Mouse (Mus musculus): ENCODE measurements at regions not wholly inside any gene's neighbourhood (a gene's known extent, or its start where the extent isn't known, plus 50 kb on each side); places are given as distances from the start of the nearest gene placed in this dataset.

- no peak for DNase-seq
- no peaks in the 10 kb centered on the region for H3K9me3 ChIP-seq (ENCODE audit: low read length)
Measured at GRCm38 (mm10) chr11:18437834-18438611, 484.3 kb upstream of the Etaa1 start.

GRCm38 (mm10) chr11:18421076-18421475, 467.4 kb upstream of the Etaa1 start:
- WGBS (ENCODE audit: insufficient replicate concordance), result 80% methylated on average over 3 of the region's 3 CpGs
- H3K27ac ChIP-seq (ENCODE audit: low read depth), result no peak overlapping the region
- no peak for DNase-seq
- no peaks in the 10 kb centered on the region for H3K9me3 ChIP-seq (ENCODE audit: low read length)
- H3K27me3 ChIP-seq (ENCODE audit: insufficient read depth, low read length), result no peaks in the 10 kb centered on the region
- H3K4me3 ChIP-seq (ENCODE audit: low read depth, low read length), result no peak overlapping the region
- no peaks in the 10 kb centered on the region for H3K4me1 ChIP-seq (ENCODE audit: insufficient read depth)
- no peak for ATAC-seq
- H3K4me2 ChIP-seq (ENCODE audit: low read depth, low read length), result no peak overlapping the region
- no peak overlapping the region for H3K9ac ChIP-seq (replicated peaks)
- TF ChIP-seq CTCF (IDR thresholded peaks at IDR 0.05; ENCODE audit: low read depth) (no peak), EP300 (IDR thresholded peaks at IDR 0.05; ENCODE audit: low read depth) (no peak)
- no peaks in the 10 kb centered on the region for H3K36me3 ChIP-seq (replicated peaks; ENCODE audit: insufficient read depth, low read length)

More at GRCm38 (mm10) chr11:18437834-18438611, 484.3 kb upstream of the Etaa1 start:
- no peak overlapping the region for H3K27ac ChIP-seq (ENCODE audit: low read depth)
- no peak overlapping the region for H3K4me3 ChIP-seq (ENCODE audit: low read depth, low read length)
- TF ChIP-seq EP300 (IDR thresholded peaks at IDR 0.05; ENCODE audit: low read depth) (no peak), CTCF (IDR thresholded peaks at IDR 0.05; ENCODE audit: low read depth) (no peak)
- H3K9ac ChIP-seq (replicated peaks), result no peak overlapping the region
- H3K4me1 ChIP-seq (ENCODE audit: insufficient read depth), result no peaks in the 10 kb centered on the region
- H3K4me2 ChIP-seq (ENCODE audit: low read depth, low read length), result no peak overlapping the region
- ATAC-seq, result no peak
- WGBS (ENCODE audit: insufficient replicate concordance), result 64% methylated on average over 6 of the region's 6 CpGs
- no peaks in the 10 kb centered on the region for H3K36me3 ChIP-seq (replicated peaks; ENCODE audit: insufficient read depth, low read length)
- no peaks in the 10 kb centered on the region for H3K27me3 ChIP-seq (ENCODE audit: insufficient read depth, low read length)

- Histone ChIP-seq H3K27ac (ENCODE audit: low read depth) (no peak overlapping the region), H3K4me3 (ENCODE audit: low read depth, low read length) (no peak overlapping the region), H3K27me3 (ENCODE audit: insufficient read depth, low read length) (no peaks in the 10 kb centered on the region), H3K9ac (replicated peaks) (no peak overlapping the region), H3K4me2 (ENCODE audit: low read depth, low read length) (no peak overlapping the region), H3K36me3 (replicated peaks; ENCODE audit: insufficient read depth, low read length) (no peaks in the 10 kb centered on the region), H3K4me1 (ENCODE audit: insufficient read depth) (no peaks in the 10 kb centered on the region), H3K9me3 (ENCODE audit: low read length) (no peaks in the 10 kb centered on the region)
- ATAC-seq, result no peak
- DNase-seq, result no peak
- no peak for TF ChIP-seq EP300 (IDR thresholded peaks at IDR 0.05; ENCODE audit: low read depth)
- TF ChIP-seq CTCF (IDR thresholded peaks at IDR 0.05; ENCODE audit: low read depth), result no peak
- 58% methylated on average over 1 of the region's 1 CpGs for WGBS (ENCODE audit: insufficient replicate concordance)
Measured at GRCm38 (mm10) chr11:18413769-18414168, 460.1 kb upstream of the Etaa1 start.

GRCm38 (mm10) chr11:18408071-18408752, 454.5 kb upstream of the Etaa1 start:
- Histone ChIP-seq H3K27me3 (ENCODE audit: insufficient read depth, low read length) (no peaks in the 10 kb centered on the region), H3K4me2 (ENCODE audit: low read depth, low read length) (no peak overlapping the region), H3K9ac (replicated peaks) (no peak overlapping the region), H3K27ac (ENCODE audit: low read depth) (no peak overlapping the region), H3K4me3 (ENCODE audit: low read depth, low read length) (no peak overlapping the region), H3K36me3 (replicated peaks; ENCODE audit: insufficient read depth, low read length) (no peaks in the 10 kb centered on the region), H3K4me1 (ENCODE audit: insufficient read depth) (no peaks in the 10 kb centered on the region), H3K9me3 (ENCODE audit: low read length) (no peaks in the 10 kb centered on the region)
- TF ChIP-seq CTCF (IDR thresholded peaks at IDR 0.05; ENCODE audit: low read depth) (no peak), EP300 (IDR thresholded peaks at IDR 0.05; ENCODE audit: low read depth) (no peak)
- ATAC-seq, result no peak
- DNase-seq, result no peak
- 68% methylated on average over 8 of the region's 8 CpGs for WGBS (ENCODE audit: insufficient replicate concordance)

- TF ChIP-seq CTCF (IDR thresholded peaks at IDR 0.05; ENCODE audit: low read depth), result no peak
- no peak for TF ChIP-seq EP300 (IDR thresholded peaks at IDR 0.05; ENCODE audit: low read depth)
Measured at GRCm38 (mm10) chr11:18399561-18399960, 445.9 kb upstream of the Etaa1 start.

GRCm38 (mm10) chr11:18396397-18396796, 442.7 kb upstream of the Etaa1 start:
- TF ChIP-seq EP300 (IDR thresholded peaks at IDR 0.05; ENCODE audit: low read depth) (no peak), CTCF (IDR thresholded peaks at IDR 0.05; ENCODE audit: low read depth) (no peak)

More at GRCm38 (mm10) chr11:18399561-18399960, 445.9 kb upstream of the Etaa1 start:
- Histone ChIP-seq H3K27me3 (ENCODE audit: insufficient read depth, low read length) (no peaks in the 10 kb centered on the region), H3K27ac (ENCODE audit: low read depth) (no peak overlapping the region), H3K4me3 (ENCODE audit: low read depth, low read length) (no peak overlapping the region), H3K4me1 (ENCODE audit: insufficient read depth) (no peaks in the 10 kb centered on the region), H3K9me3 (ENCODE audit: low read length) (no peaks in the 10 kb centered on the region), H3K36me3 (replicated peaks; ENCODE audit: insufficient read depth, low read length) (no peaks in the 10 kb centered on the region), H3K9ac (replicated peaks) (no peak overlapping the region), H3K4me2 (ENCODE audit: low read depth, low read length) (no peak overlapping the region)
- 61% methylated on average over 4 of the region's 4 CpGs for WGBS (ENCODE audit: insufficient replicate concordance)
- ATAC-seq (no peak), DNase-seq (no peak)

More at GRCm38 (mm10) chr11:18396397-18396796, 442.7 kb upstream of the Etaa1 start:
- H3K27ac ChIP-seq (ENCODE audit: low read depth), result no peak overlapping the region
- no peaks in the 10 kb centered on the region for H3K27me3 ChIP-seq (ENCODE audit: insufficient read depth, low read length)
- no peak overlapping the region for H3K9ac ChIP-seq (replicated peaks)
- no peak for ATAC-seq
- no peaks in the 10 kb centered on the region for H3K4me1 ChIP-seq (ENCODE audit: insufficient read depth)
- WGBS (ENCODE audit: insufficient replicate concordance), result 71% methylated on average over 6 of the region's 6 CpGs
- H3K4me3 ChIP-seq (ENCODE audit: low read depth, low read length), result no peak overlapping the region
- H3K4me2 ChIP-seq (ENCODE audit: low read depth, low read length), result no peak overlapping the region
- no peaks in the 10 kb centered on the region for H3K36me3 ChIP-seq (replicated peaks; ENCODE audit: insufficient read depth, low read length)
- H3K9me3 ChIP-seq (ENCODE audit: low read length), result no peaks in the 10 kb centered on the region
- no peak for DNase-seq

Data from liver, postnatal 0 days (tissue).